Mouse (Mus musculus) liver, postnatal 0 days (tissue): ENCODE measurements at regions not wholly inside any gene's neighbourhood (a gene's known extent, or its start where the extent isn't known, plus 50 kb on each side); places are given as distances from the start of the nearest gene placed in this dataset.

ENCODE experiments used
- CTCF ChIP-seq: sonication (generic); IDR thresholded peaks from 2 replicates; pipeline ENCODE4 v1.5.1; 2016; ENCODE audit warnings: antibody characterized with exemption, low read depth
- EP300 ChIP-seq: IDR thresholded peaks from 2 replicates; pipeline ENCODE4 v1.6.1; 2016; ENCODE audit warnings: antibody characterized with exemption, low read depth, mild to moderate bottlenecking

DNA sequence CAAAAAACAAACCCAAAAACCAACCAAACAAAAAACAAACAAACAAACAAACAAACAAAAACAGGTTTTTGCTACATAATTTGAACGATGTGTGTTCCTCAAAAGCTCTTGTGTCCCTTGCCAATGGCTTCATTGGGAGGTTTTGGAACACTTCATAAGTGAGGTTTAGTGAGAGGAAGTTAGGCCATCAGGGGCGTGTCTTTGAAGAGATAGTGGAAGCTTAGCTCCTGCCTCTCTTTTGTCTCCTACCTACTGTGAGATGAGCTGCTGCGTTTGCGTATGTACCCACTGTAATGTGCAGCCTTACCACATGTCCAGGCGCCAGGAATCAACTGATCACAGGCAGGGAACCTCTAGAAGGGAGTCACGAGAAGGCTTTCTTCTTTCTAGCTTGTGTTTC lies 107.3 kb upstream of the Slc4a7 start:
- TF ChIP-seq CTCF (no peak), EP300 (no peak)
